Mouse (Mus musculus) cerebral cortex, adult 2 months (tissue): ENCODE results near the gene Tspan10.

ENCODE experiments used
- WGBS: fragments of 180-500 bp; shearing (Covaris S2); methylation state at CpG from one replicate; pipeline ENCODE4 v1.1.7; 2018; 5-methylcytosine and 5-hydroxymethylcytosine counted together

Gene Tspan10

DNA sequence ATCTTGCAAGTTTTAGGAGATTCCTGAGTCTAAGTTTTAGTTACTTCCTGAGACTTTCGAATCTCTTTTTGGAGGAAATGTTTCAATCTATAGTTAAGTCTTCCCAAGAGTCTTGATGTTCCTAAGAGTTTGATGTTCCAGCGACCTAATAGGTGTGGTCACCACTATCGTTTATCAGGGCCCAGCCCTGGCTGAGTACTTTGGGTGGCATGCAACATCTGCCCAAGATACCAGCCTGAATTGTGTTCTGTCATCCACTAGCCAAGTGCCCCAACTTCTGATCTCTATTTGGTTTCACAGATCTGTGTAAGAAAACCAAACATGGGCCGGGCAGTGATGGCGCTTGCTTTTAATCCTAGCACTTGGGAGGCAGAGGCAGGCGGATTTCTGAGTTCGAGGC is 13.0 kb downstream of the Tspan10 start:
- WGBS = 95% methylated on average over 7 of the region's 7 CpGs

DNA sequence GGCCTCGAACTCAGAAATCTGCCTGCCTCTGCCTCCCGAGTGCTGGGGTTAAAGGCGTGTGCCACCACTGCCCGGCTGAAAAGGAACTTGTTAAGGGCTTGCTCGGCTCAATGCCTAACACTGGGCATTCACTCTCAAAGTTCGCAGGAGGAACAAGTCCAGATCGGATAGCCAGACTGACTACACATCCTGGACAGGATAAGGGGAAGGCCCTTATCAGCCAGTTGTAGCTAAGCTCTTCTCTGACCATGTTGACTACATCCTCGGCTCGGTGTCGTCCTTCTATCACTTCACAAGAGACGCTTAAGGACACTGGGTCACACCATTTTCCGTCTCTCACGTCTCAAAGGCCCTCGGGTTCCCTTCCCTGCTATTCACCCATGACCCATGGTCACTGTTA is 14.9 kb downstream of the Tspan10 start:
- 22% methylated on average over 14 of the region's 14 CpGs for WGBS

DNA sequence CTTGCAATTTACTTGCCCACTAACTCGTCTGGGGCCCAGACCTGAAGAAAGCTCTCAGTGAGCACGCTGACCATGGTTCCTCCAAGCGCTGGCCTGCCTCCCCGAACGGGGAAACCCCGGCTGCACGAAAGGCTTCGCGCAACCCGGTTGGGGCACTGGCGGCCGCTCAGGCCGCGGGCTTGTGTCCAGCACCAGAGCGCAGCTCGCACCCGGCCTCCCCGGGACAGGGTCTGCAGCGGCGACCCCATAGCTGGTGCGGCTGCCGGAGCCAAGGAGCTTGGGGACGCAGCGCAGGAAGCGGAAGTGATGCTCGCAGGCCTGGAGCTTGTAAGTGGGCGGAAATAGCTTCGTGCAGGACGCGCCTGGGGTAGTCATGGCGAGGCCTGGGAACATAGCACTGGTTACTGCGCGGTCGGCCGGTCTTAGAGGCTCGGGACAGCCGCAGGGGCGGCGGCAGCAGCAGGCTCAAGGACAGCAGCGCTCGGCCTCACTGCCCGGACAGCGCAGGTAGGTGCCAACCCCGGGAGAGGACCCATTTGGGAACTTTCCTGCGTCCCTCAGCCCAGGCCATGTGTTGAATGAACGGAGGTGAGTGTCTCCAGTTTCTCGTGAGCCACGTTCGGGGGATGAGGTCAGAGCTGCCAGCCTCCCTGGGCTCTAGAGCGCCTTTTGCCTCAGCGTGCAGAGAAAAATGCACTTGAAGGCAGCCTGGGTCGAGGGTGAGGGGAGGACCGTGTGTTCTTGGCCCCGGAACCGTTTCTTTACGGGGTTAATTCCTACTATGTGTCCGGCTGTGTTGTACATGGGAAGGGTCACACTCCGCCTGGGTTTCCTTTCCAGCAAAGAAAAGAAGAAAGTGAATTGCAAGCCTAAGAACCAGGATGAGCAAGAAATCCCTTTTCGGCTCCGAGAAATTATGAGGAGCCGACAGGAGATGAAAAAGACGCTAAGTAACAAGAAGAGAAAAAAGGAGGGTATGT is 15.6 kb downstream of the Tspan10 start, which contains the start of the genes Oxld1 and Ccdc137:
TSS of gene Oxld1 (minus strand) at position 297 of the 980 bp plus-strand sequence.
TSS of gene Ccdc137 (plus strand) at position 344 of the 980 bp plus-strand sequence.
- WGBS = 2% methylated on average over 62 of the region's 62 CpGs

DNA sequence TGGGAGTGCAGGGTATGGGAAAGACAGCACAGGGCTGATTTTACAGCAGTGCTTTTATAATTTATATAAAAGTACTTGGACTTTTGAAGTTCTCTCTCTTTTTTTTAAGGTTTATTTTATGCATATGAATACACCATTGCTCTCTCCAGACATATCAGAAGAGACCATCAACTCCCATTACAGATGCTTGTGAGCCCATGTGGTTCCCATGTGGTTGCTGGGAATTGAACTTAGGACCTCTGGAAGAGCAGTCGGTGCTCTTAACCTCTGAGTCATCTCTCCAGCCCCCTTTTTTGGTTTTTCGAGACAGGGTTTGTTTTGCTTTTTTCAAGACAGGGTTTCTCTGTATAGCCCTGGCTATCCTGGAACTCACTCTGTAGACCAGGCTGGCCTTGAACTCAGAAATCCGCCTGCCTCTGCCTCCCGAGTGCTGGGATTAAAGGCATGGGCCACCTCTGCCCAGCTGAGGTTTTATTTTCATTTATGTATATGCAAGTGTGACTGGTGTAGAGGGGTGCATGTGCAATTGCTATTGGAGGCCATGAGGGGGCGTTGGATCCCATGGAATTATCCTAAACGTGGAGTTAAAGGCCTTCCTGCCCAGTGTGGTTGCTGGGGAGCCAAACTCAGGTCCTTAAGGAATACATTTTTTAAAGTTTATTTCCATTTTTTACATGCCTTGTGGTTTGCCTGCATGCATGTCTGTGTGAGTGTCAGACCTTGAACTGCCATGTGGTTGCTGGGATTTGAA is 16.6 kb downstream of the Tspan10 start:
- 59% methylated on average over 6 of the region's 6 CpGs for WGBS

DNA sequence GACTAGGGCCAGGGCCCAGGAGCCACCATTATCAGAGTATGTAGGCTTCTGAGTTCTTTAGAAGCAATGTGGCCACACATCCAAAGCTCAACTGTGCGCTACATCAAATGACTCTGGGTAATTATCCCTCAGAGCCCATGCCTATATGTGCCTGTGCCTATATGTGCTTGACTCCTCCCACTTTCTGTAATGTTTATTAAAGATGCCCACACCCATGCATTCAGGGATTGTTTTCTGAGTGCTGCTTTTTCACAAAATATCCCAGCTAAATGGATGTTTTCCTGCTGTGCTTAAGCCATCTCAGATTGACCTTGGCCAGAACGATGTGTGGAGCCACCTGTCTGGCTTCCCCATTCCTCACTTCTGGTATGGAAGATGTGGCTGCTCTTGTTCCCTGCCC is 21.1 kb downstream of the Tspan10 start:
- WGBS = 90% methylated on average over 2 of the region's 2 CpGs

DNA sequence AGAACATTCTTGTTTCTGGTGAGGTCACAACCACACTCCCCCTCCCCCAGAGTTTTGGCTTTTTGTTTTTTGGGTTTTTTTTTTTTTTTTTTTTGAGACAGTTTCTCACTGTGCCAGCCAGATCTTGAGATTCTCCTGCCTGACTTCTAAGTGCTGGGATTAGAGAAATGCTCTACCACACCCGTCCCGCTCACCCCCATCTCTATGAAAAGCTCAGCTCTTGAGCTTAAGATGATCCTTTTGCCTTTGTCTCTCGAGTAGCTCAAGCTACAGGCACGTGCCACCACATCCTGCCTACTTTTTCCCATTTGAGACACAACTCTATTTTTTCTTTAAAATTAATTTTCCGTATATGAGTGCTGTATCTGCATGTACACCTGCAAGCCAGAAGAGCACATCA is 21.9 kb downstream of the Tspan10 start:
- 78% methylated on average over 5 of the region's 5 CpGs for WGBS

DNA sequence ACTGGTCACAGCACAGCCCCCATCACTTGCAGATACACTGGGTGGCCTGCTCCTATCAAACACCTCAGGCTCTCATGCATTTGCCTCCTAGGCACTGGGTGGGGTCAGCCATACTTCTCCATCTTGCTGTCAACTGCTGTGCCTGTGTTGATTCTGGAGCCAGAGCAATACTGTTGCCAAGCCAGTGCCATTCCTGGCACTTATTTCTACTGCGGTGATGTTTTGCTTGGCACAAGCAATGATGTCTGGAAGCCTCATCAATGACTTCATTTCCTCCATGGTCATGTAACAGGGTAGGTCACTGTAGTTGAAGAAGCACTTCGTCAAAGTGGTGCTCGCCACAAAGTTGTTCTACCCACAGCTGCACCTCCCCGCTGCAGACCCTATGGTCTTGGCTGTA is 23.1 kb downstream of the Tspan10 start:
- WGBS = 75% methylated on average over 4 of the region's 4 CpGs

DNA sequence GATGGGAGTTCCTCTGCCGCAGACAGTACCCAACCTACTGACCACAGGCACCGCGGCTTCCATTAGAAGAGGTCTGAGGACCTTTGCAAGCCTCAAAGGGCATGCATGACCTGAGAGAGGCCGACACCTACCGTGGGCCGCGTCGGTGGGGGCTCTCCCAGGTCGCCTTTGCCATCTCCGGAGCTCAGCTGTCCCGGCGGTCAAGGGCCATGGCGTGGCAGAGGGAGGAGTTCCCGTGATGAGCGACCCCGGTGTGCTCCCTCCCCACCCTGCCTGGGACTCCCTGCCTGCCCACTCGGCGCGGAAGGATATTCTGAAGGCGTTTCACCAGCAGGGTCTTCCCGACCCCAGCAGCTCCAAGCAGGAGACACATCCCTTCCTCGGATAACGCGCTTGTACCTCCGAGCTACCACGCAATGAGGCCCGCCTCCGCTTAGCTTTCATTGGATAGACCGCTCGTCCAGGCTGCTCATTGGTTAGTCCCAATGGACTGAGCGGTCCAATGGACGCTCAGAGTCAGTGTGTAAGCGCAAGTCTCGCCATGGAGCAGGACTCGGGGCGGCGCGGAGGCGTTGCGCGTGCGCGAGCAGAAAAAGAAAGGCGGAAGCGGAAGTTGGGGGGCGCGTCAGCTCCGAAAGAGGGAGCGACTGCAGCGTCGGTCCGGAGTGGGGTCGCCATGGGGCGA is 24.7 kb downstream of the Tspan10 start, which contains the start of gene Arl16:
TSS of gene Arl16 (minus strand) at position 557 of the 685 bp plus-strand sequence.
- WGBS = under 1% methylated on average over 54 of the region's 54 CpGs

DNA sequence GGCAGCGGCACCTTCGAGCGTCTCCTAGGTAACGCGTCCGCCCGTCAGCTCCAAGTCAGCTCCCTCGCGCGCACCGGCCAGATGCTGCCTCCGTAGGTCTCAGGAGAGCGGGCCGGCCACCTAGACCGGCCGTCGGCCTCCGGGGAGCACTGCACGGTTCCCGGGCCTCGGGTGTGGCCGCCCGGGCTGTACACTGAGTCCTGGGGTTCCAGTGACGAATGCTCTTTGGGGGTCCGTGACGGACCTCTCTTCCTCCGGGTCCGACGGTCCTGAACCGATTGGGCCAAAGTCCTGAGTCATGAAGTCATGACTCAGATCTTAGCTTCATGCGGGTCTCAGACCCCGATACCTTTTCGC is 25.3 kb downstream of the Tspan10 start:
- WGBS = under 1% methylated on average over 33 of the region's 33 CpGs

DNA sequence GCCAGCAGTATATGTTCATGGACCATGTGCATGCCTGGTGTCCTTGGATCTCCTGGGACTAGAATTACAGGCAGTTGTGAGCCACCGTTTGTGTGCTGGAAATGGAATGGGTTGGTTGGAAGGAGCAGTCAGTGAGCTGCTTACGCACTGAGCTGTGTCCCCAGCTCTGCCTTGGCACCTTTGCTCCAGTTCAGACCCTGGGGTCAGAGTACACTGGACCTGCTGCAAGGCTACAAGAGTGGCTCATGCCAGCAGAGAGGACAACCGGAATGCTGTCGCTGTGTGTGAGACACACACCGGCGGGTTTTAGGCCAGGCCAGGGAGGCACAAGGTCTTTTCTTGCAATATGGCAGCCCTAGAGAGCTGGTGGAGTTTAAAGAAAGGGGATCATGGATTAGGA is 29.6 kb downstream of the Tspan10 start:
- WGBS = 97% methylated on average over 6 of the region's 6 CpGs

DNA sequence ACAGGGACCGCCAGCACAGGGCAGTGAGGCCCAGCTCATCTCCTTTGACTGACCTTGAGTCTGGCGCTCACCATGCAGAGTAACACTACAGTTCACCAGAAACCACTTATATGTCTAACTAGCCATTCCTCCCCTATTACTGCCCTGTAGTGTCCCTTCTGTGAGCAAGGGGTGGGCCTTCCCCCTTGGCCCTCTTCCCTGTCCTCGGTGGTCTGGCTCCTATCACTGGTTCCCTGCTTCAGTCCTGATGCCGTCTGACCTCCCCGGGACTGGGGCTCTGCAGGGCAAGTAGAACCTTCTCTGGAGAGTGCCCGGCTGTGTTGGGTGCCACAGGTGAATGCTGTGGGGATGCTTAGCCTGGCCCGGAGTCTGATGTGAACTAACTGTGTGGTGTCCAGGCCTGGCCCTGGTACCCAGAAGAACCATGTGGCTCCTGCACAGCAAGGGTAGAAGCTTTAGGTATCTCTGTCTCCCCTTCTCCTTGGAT is 41.0 kb downstream of the Tspan10 start:
- WGBS = 82% methylated on average over 7 of the region's 7 CpGs

DNA sequence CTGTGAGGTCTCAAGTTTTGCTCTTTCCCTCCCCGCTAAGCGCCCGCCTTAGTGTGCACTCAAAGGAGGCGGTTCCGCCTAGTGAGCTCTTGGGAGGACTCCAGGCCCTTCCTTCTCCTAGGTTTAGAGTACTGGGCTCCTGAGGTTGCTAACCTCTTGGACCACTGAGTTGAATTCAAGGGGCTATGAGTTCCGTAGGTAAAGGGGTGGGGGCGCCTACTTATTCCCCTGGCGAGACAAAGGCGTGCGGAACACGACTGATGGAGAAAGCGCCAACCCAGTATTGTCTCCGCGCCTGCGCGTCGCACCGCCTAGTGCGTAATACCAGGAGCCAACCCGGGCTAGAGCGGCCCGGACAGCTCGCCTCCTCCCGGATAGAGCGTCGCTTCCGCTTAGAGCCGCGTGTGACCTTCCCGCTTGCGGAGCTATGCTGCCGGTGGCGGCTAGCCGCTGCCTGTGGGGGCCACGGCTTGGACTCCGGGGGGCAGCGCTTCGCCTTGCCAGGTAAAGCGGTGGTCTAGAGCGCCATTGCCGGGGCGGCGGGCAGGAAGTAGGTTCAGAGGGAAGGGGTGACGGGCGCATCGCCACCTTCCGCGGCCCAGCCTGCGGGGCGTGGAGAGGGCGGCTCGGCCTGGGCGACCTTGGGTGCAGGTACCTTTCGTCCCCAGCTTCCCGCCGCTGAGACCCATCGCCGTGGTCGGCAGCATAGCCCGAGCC is 42.0 kb downstream of the Tspan10 start, which contains the start of gene Mrpl12:
TSS of gene Mrpl12 (plus strand) at position 349 of the 717 bp plus-strand sequence.
- WGBS = under 1% methylated on average over 60 of the region's 60 CpGs

DNA sequence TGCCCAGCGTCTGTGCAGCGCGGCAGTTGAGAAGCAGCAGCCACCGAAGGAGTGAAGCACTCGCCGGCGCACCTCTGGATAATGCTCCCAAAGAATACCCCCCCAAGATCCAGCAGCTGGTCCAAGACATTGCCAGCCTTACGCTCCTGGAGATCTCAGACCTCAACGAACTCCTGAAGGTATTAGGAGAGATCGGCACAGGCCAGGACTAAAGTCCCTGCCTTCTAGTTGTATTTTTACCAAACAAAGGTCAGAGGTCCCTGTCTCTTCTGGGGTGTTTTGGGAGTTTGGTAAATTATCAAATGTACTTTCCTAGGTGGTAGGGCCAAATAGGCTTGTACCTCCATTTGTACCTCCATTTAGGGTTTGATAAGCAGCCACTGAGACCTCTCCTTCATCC is 42.8 kb downstream of the Tspan10 start:
- WGBS = 5% methylated on average over 10 of the region's 10 CpGs

DNA sequence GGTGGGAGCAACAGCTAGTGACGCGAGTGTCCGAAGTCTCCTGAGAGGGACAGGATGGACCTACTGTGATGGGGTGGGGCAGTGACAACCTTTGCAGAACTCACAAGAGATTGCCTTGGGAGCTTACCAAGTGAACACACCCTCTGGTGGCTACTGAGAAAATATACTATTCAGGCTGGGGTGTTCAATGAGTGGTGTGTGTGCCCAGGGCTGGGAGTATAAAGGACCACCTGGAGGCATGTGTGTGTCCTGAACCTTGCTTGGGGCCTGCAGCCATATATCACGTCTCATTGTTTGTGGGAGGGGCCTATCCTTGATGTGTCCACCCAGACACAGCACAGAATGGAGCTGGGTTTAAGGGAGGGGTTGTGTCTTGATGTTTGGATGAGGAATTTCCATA is 46.1 kb downstream of the Tspan10 start:
- 60% methylated on average over 4 of the region's 4 CpGs for WGBS

DNA sequence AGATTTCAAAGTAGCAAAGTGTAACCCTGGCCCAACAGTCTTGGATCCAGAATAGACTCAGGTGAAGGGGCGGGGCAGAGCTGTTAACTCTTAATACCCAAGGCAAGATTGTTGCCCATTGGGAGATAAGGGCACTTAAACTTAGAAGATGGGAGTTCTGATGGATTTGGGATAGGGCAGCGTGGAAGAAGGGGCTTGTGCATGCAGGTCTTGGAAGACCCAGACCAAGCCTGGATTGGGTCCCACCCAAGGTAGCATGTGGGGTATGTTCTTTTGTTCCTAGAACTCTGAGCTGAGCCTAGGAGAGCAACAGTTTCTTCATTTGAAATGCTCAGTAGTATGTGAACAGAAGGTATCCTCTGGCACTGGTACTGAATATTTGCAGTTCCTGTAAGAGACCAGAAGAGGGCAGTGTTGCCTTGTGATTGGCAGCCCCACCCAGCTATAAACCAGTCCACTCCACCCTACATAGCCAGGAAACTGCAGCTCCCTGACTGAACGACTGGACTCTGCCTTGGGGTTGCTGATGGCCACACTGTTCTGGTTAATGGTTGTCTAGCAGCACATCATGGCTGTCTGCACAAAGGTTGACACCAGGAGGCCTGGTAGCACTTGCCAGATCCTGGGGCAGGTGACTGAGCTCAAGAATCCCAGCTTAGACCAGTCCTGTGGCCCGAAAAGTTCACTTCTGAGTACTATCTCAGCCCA is 46.8 kb downstream of the Tspan10 start:
- WGBS = 58% methylated on average over 4 of the region's 4 CpGs

DNA sequence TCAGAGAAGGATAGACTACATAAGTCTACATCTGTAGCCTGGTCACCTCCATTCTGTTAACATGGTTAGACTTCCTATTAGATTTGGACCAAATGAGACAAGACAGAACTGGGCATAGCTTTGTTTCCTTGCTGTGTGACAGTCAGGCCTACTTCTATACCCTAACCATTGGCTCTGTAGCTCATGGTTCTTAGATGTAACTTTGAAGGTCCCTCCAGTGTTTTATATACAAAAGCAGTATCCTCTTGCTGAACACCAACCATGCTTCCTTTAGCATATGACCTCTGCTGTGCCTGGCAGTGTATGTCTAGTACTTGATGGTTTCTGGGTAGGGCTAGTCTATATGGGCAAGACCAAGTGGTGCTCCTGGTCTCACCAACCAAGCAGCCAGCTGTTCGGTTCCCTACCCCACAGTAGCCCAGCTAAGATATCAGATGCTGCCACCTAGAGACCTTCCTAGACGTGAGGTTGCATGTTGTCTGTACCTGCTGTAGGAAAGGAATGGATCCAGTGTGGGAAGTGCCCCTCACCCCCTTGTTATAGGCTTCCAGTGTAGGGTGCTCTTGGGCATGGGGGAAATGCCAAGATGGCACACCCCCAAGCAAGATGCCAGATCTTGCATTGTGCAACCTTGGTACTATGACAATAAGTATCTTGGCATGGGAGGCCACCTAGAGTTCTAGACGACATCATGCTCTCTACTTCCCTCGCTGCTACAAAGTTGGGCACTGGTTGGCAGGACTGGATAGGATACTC is 48.0 kb downstream of the Tspan10 start:
- WGBS = 24% methylated on average over 4 of the region's 4 CpGs

DNA sequence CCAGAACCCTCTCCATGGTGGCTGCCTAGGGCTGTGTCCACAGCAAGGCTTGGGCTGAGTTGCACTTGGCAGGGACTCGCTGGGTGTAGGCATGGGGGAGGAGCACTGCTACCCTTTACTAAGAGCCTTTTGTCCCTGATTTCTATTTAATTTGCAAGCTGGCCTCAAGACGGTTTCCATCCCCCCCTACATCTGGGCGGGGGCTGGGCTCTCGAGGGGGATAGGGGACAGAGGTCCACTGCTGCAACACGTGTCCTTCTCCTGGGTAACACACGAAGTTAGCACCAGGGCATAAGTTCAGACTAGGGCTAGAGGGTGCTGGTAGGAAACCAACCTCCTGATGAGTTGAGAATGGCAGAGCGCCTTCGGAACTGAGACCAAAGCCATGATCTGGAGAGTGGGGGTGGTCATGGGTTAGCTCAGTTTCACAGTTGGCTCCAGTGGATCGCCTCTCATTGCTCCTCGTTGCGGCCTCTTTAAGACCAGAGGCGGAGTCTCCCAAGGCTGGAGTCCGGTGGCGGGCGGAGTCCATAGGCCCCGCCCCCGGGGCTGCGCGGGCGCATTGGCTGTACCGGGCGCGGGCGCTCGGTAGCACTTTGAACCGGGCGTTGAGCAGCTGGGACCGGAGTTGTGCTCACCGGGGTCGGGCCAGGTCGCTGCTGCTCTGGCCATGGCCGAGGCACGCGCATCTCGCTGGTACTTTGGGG is 49.0 kb downstream of the Tspan10 start, which contains the start of gene Slc25a10:
TSS of gene Slc25a10 (plus strand) at position 524 of the 707 bp plus-strand sequence.
- WGBS = under 1% methylated on average over 35 of the region's 35 CpGs

DNA sequence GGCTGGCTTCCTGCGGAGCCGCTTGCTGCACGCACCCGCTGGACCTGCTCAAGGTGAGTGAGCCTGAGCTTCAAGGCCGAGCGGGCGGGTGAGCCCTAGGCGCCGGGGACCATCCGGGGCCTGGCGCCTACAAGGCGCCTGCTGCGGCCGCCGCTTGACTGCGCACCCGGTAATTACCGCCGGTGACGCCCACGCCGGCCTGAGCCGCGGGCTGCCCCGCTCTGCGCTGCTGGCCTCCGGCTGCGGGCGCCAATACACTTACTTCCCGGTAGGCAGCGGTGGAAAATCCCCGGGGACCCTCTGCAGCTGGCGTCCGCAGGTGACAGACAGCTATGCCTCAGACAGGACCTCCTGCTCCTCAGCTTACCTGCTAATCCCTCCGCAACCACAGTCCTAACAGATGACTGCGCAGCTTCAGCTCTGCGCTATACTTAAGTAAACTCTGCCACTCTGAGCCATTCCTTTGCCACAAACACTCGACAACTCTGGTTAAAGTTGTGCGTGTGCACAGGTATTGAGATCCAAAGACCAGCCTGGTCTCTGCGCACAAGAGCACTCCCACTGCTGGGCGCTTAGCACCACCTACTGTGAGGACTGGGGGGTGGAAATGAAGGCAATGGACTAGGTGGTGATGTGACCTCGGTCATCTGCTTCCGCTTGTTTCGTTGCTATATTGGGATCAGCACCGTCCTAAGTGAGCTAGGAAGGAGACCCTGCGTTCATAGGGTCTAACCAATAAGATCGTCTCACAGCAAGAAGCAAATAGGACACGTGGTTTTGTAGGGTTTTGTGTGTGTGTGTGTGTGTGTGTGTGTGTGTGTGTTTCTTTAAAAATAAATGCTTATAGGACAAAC is 49.8 kb downstream of the Tspan10 start:
- WGBS = under 1% methylated on average over 48 of the region's 48 CpGs
